Mouse (Mus musculus) CH12.LX (cell line): ENCODE data around the gene Olfr218.

Experiments used
- BHLHE40 ChIP-seq: IDR thresholded peaks from 2 replicates; pipeline ENCODE4 v1.6.1; 2011; ENCODE audit warnings: mild to moderate bottlenecking, low read depth, low read length, improper control_type of control experiment
- CTCF ChIP-seq, 2 experiments: IDR thresholded peaks in 1 of 2; conservative IDR thresholded peaks in 1 of 2; 2 replicates each; pipeline ENCODE4 v1.5.1; 2011 to 2012; ENCODE audit warnings: low read depth in 2 of 2, low read length in 2 of 2, improper control_type of control experiment in 1 of 2, inconsistent platforms in 1 of 2, mild to moderate bottlenecking in 1 of 2, moderate library complexity in 1 of 2
- GABPA ChIP-seq: IDR thresholded peaks from 2 replicates; pipeline ENCODE4 v1.6.1; 2012; ENCODE audit warnings: low read depth, low read length, improper control_type of control experiment, inconsistent platforms; ENCODE audit not compliant: insufficient replicate concordance
- IRF4 ChIP-seq: IDR thresholded peaks from 2 replicates; pipeline ENCODE4 v1.6.1; 2014; ENCODE audit warnings: low read depth, mild to moderate bottlenecking, inconsistent platforms, low read length, improper control_type of control experiment
- MAX ChIP-seq: IDR thresholded peaks from 2 replicates; pipeline ENCODE4 v1.6.1; 2011; ENCODE audit warnings: low read length, improper control_type of control experiment
- MAZ ChIP-seq: IDR thresholded peaks from 2 replicates; pipeline ENCODE4 v1.6.1; 2012; ENCODE audit warnings: low read depth, mild to moderate bottlenecking, inconsistent platforms, low read length, improper control_type of control experiment, moderate library complexity
- NELFE ChIP-seq: IDR thresholded peaks from 2 replicates; pipeline ENCODE4 v1.6.1; 2011; ENCODE audit warnings: low read depth, low read length, improper control_type of control experiment
- POLR2A ChIP-seq: IDR thresholded peaks from 2 replicates; pipeline ENCODE4 v1.6.1; 2011; ENCODE audit warnings: low read depth, mild to moderate bottlenecking, improper control_type of control experiment, low read length
- RAD21 ChIP-seq: IDR thresholded peaks from 2 replicates; pipeline ENCODE4 v1.6.1; 2011; ENCODE audit warnings: low read depth, mild to moderate bottlenecking, low read length, improper control_type of control experiment, moderate library complexity
- RCOR1 ChIP-seq: conservative IDR thresholded peaks from 2 replicates; pipeline ENCODE4 v1.6.1; 2012; ENCODE audit warnings: low read depth, mild to moderate bottlenecking, inconsistent platforms, low read length, improper control_type of control experiment
- TCF12 ChIP-seq: IDR thresholded peaks from 2 replicates; pipeline ENCODE4 v1.6.1; 2014; ENCODE audit warnings: low read depth, mild to moderate bottlenecking, inconsistent platforms, low read length, improper control_type of control experiment
- ZC3H11A ChIP-seq: IDR thresholded peaks from 2 replicates; pipeline ENCODE4 v1.6.1; 2012; ENCODE audit warnings: low read depth, mild to moderate bottlenecking, inconsistent platforms, low read length, improper control_type of control experiment
- ZNF384 ChIP-seq: IDR thresholded peaks from 2 replicates; pipeline ENCODE4 v1.6.1; 2012; ENCODE audit warnings: low read depth, low read length, improper control_type of control experiment, inconsistent platforms

DNA sequence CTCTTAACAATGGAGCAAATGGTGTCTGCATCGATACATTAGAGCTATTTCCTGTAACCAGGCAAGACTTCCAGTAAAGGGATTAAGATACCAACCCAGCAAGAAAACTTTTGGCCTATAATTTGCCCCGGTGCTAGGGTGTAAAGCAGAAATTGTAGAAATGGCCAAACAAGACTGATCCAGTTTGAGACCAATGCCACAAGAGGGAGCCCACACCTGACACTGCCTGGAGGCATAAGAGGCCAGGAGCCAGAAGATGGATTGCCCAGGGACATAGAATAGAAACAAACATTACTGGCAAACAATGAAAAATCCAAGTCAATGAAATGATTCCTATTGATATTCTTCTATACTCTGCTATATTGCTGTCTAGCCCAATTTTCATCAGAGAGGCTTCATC, 1.2 kb upstream of the Olfr218 start:
- TF ChIP-seq MAZ (no peak), BHLHE40 (no peak), MAX (no peak), POLR2A (no peak), CTCF (conservative IDR thresholded peaks at IDR 0.05 in 1 of 2, IDR thresholded peaks at IDR 0.05 in 1 of 2; ENCODE audit: low read depth in 2 of 2, low read length in 2 of 2) (peak in 1 of 2 experiments; percentile 60; a peak in 2 of 4 replicates), GABPA (no peak), RCOR1 (no peak), IRF4 (no peak), ZNF384 (no peak), NELFE (no peak), RAD21 (peak; percentile 44), ZC3H11A (no peak), TCF12 (no peak)
